Mouse (Mus musculus): ENCODE measurements around the gene Rchy1.
"Not testable (repeated sequence)": the region's sequence is repeated elsewhere in the genome, so short reads cannot be mapped to it uniquely, and the experiment has no call there.

DNA sequence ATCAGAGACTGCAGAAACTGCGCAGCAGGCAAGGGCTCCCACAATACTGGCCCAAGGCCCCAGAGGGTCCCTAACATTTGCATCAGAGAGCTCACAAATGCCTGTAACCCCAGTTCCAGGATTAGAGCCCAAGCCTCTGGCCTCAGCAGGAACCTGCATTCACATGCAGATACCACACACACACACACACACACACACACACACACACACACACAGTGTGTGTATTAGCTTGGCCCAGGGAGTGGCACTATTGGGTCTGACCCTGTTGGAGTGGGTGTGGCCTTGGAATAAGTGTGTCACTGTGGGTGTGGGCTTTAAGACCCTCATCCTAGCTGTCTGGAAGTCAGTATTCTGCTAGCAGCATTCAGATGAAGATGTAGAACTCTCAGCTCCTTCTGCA lies 17.3 kb downstream of the Rchy1 start:
- TF ChIP-seq CTCF (IDR thresholded peaks at IDR 0.05; ENCODE audit: control insufficient read depth, insufficient read depth, insufficient read length); USF1 (IDR thresholded peaks at IDR 0.05; ENCODE audit: low read depth); MYOD1 (IDR thresholded peaks at IDR 0.05; ENCODE audit: control insufficient read depth, insufficient read length, low read depth); CEBPB (IDR thresholded peaks at IDR 0.05; ENCODE audit: low read depth); MYOG (IDR thresholded peaks at IDR 0.05; ENCODE audit: control insufficient read depth, extremely low read depth, insufficient read length); FOSL1 (IDR thresholded peaks at IDR 0.05; ENCODE audit: insufficient read depth, low read length, poor library complexity, severe bottlenecking); MAX (IDR thresholded peaks at IDR 0.05): not testable (repeated sequence)

Measured in C2C12 (cell line).